Mouse (Mus musculus) splenic B cell, adult 2 months (primary cell): ENCODE data around the gene Stk16.

ENCODE experiments used
- DNase-seq: peaks from one replicate; pipeline ENCODE4 v3.0.0-alpha.2; 2011; ENCODE audit warnings: low read depth, low spot score
- H3K27me3 ChIP-seq: 2 replicates; pipeline ENCODE4 v1.6.1; 2012; ENCODE audit warnings: mild to moderate bottlenecking, low read length, moderate library complexity, mixed read lengths; ENCODE audit not compliant: control insufficient read depth, poor library complexity, insufficient read depth, severe bottlenecking
- H3K36me3 ChIP-seq: 2 replicates; pipeline ENCODE4 v1.6.1; 2012; ENCODE audit warnings: mild to moderate bottlenecking, low read length, moderate library complexity, mixed read lengths; ENCODE audit not compliant: control insufficient read depth, poor library complexity, insufficient read depth, severe bottlenecking

Stk16 gene

DNA sequence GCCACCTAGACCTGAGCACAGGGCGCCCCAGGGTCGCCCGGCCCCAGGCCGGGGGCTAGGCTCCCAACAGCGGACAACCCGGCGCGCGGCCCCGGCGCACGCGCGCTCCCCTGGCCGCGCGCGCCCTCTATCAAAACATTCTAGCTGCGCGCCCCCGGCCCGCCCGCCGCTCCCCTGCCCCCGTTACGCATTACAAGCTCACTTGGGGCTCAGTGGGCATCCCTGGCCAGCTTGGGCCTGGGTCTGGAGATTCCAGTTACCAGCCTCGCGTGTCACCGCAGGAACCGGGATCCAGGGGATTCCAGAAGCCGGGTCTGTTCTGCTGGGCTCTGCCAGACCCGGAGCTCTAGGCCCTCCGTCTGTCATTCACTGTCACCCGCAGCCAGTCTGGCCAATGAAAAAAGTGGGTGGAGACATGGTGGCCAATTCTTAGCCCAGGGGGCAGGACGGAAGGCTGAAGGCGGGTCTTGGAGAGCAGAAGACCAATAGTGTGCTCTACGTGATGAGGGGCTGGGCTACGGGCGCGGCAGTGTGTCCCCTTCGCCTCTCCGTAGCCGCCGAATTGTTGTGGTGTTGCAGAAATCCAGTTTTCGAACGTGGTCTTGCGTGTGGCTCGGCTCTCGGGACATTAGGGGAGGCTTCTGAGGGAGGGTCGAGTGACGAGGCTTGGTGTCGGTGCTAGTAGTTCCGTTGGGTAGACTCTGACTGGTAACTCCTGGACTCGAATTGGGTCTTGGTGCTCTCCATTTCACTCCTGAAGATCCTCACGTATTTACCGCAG, 18.8 kb upstream of the Stk16 start, which contains the start of the genes Ankzf1 and Atg9a:
TSS of gene Ankzf1 (plus strand) at position 530 of the 781 bp plus-strand sequence.
TSS of gene Atg9a (minus strand) at position 575 of the 781 bp plus-strand sequence.
- peak; percentile 97 for DNase-seq
- Histone ChIP-seq H3K27me3 (no peaks in the 10 kb centered on the region), H3K36me3 (peaks cover 2% of the 10 kb centered on the region)

DNA sequence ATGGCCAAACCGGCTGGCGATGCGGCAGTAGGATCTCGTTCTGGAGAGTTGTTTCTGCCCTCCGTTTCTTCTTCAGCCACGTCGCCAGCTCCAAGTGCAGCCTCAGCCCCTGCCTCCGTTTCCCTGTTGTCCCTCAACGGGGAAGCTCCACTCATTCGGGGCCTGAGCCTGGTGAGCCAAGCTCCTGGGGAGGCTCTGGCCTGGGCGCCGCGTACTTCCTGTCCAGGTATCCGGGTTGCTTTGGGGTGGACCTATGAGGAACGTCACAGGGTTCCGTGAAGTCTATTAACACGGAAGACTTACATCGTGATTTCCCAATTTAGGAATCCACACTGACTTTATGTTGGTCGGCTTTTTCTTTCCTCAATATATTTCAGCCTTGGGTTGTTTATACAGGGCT, 18.2 kb upstream of the Stk16 start:
- Histone ChIP-seq H3K36me3 (peaks cover 2% of the 10 kb centered on the region; the same call in 1 of the 2 replicates), H3K27me3 (no peaks in the 10 kb centered on the region)
- DNase-seq, result peak; percentile 52

DNA sequence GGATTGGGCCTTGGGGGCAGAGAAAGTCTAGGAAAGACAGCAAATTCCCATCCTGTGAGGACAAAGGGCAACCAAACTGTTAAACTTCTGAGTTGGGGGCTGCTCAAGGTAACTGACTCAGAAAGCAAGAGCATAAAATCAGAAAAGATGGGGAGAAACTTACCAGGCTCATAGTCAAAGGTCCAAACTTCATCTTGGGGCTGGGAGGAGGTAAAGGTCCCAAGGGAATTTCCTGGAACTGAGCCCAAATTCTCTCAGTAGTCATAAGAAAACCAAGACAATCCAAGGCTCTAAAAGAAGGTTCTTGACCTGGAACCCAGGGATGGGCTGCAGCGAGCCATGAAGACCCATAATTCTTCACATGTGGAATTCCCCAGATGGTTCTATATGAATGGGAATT, 9.4 kb upstream of the Stk16 start:
- Histone ChIP-seq H3K27me3 (no peaks in the 10 kb centered on the region), H3K36me3 (peaks cover 4% of the 10 kb centered on the region; the same call in 1 of the 2 replicates)
- no peak for DNase-seq

GRCm38 (mm10) chr1:75208967-75209678, 1.5 kb upstream of the Stk16 start:
- DNase-seq, result no peak
- peaks cover 2% of the 10 kb centered on the region; the same call in 1 of the 2 replicates for H3K36me3 ChIP-seq
- no peaks in the 10 kb centered on the region for H3K27me3 ChIP-seq

- no peaks in the 10 kb centered on the region for H3K27me3 ChIP-seq
- peaks cover 13% of the 10 kb centered on the region for H3K36me3 ChIP-seq
These were observed 587 bp downstream of the Stk16 start for GRCm38 (mm10) chr1:75211141-75211708.

DNA sequence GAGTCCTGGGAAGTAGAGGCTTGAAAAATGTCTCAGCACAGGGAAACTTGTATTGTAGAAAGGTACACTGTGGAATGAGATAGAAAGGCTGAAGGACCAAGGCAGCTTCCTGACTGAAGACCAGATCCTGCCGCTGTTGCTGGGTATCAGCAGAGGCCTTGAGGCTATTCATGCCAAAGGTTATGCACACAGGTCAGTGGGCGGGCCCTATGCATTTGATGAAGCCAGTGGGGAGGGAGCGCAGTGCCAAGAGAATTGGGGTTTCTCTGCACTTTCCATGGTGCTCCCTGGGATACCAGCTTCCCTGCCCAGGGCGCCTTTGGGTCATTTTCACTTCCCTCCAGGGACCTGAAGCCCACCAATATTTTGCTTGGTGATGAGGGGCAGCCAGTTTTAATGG, 1.9 kb downstream of the Stk16 start:
- no peak for DNase-seq
- Histone ChIP-seq H3K36me3 (peaks cover 13% of the 10 kb centered on the region), H3K27me3 (no peaks in the 10 kb centered on the region)

More at GRCm38 (mm10) chr1:75211141-75211708, 587 bp downstream of the Stk16 start:
- DNase-seq, result no peak

- no peak for DNase-seq
- Histone ChIP-seq H3K36me3 (peaks cover 13% of the 10 kb centered on the region), H3K27me3 (no peaks in the 10 kb centered on the region)
These were observed 2.5 kb downstream of the Stk16 start for GRCm38 (mm10) chr1:75213096-75213495.

- Histone ChIP-seq H3K27me3 (no peaks in the 10 kb centered on the region), H3K36me3 (peaks cover 13% of the 10 kb centered on the region)
- no peak for DNase-seq
These were observed 3.8 kb downstream of the Stk16 start for GRCm38 (mm10) chr1:75214442-75214841.

DNA sequence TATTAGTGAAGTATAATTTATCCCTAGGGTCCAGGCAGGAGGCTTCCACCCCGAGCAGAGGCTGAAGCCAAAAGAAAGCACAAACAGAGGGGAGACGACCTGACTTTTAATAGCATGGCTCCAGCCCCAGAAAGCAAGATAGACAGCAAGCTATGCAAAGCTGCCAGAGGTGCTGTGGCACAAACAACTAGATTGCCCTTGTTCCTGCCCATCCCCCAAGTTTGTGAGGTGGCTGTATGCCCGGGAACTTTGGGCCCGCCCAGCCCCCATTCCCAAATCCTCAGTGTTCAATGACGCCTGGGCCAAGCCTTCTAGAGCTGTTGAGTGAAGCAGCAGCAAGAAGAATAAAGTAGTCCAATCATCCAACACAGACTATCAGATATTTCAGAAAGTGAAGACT, 4.2 kb downstream of the Stk16 start:
- Histone ChIP-seq H3K36me3 (peaks cover 13% of the 10 kb centered on the region), H3K27me3 (no peaks in the 10 kb centered on the region)
- no peak for DNase-seq

DNA sequence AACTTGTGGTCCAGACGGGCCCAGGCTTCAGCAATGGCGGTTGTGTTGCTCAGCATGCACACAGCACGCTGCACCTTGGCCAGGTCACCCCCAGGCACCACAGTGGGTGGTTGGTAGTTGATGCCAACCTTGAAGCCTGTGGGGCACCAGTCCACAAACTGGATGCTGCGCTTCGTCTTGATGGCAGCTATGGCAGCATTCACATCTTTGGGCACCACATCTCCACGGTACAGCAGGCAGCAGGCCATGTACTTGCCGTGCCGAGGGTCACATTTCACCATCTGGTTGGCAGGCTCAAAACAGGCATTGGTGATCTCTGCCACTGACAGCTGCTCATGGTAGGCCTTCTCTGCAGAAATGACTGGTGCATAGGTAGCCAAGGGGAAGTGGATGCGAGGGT, 5.1 kb downstream of the Stk16 start:
- no peaks in the 10 kb centered on the region for H3K27me3 ChIP-seq
- H3K36me3 ChIP-seq, result peaks cover 13% of the 10 kb centered on the region
- DNase-seq, result no peak

- DNase-seq, result no peak
- no peaks in the 10 kb centered on the region for H3K27me3 ChIP-seq
These were observed 6.4 kb downstream of the Stk16 start for GRCm38 (mm10) chr1:75216797-75217585.

DNA sequence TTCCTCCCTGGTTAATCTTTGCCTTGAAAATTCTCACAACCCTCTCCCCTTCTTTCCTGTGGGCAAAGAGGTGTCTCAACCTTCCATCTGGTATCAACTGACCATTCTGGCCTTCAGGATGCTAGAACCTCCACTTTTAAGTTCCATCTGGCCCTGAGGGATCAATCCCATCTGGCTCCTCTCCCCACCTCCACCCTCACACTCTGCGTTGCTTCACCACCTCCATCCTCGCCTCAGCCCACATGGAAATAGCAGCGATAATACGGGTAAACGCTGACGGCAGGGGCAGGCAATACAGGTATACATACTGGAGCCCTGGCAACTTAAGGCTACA, 7.2 kb downstream of the Stk16 start:
- H3K36me3 ChIP-seq, result peaks cover 11% of the 10 kb centered on the region

More at GRCm38 (mm10) chr1:75216797-75217585, 6.4 kb downstream of the Stk16 start:
- H3K36me3 ChIP-seq, result peaks cover 13% of the 10 kb centered on the region

DNA sequence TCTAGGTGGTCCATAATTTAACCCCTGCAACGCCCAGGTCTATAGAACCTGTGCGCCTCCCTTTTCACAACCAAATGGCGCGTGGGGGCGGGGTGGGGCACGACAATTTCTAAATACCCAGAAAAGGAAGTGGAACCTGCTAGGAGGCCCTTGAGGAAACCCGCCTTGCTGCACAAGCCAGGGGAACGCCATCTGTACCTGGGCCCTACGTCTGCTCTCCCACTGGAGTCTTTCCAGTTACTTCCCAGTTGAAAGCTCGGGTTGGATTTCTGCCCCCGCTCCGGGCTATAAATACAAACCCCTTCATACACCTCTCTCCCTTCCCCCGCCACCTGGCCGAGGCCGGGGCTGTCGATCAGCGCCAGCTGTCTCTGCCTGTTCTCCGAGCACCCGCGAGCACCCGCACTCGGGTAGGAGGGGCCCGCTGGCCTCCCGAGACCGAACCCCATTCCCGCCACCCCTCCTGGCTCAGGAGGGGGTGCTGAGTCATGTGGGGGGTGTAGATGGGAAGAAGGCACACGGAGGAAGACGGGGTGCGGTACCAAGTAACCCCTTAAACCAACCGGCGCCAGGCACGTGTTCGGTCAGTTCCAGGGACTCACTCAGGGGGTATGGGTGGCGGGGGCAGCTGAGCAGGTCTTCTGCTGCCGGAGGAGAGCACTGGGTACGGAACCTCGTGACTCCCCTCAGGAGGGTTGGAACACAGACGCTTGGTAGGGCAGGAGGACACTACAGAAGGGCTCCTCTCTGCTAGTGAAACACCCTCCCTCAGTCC, 7.8 kb downstream of the Stk16 start:
- Histone ChIP-seq H3K36me3 (peaks cover 11% of the 10 kb centered on the region), H3K27me3 (no peaks in the 10 kb centered on the region)
- peak; percentile 78 for DNase-seq

More for the DNA sequence above, 7.2 kb downstream of the Stk16 start:
- DNase-seq, result no peak
- no peaks in the 10 kb centered on the region for H3K27me3 ChIP-seq

DNA sequence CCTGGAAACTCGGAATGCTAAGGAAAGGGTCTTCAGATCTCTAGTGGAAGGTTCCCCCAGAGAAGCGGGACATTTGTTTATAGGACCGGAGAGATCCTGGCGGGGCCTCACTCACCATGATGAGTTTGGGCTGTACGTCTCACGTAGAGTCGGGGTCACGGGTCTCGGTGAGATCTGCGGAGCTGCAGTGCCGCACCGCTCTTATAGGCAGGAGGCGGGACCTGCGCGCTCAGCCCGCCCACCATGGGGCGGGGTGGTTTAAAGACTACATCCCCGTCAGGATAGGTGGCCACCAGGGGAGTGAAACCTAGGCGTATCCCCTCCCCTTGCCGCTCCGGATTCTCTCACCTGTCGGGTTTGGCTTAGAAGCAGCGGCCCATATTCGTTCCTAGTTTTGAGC, 8.4 kb downstream of the Stk16 start:
- peaks cover 11% of the 10 kb centered on the region for H3K36me3 ChIP-seq
- peak; percentile 97 for DNase-seq

More for the DNA sequence above, 8.4 kb downstream of the Stk16 start:
- H3K27me3 ChIP-seq, result no peaks in the 10 kb centered on the region
